Mouse (Mus musculus): ENCODE measurements around the gene Heatr4.
"Not testable (repeated sequence)": the region's sequence is repeated elsewhere in the genome, so short reads cannot be mapped to it uniquely, and the experiment has no call there.

Gene Heatr4

DNA sequence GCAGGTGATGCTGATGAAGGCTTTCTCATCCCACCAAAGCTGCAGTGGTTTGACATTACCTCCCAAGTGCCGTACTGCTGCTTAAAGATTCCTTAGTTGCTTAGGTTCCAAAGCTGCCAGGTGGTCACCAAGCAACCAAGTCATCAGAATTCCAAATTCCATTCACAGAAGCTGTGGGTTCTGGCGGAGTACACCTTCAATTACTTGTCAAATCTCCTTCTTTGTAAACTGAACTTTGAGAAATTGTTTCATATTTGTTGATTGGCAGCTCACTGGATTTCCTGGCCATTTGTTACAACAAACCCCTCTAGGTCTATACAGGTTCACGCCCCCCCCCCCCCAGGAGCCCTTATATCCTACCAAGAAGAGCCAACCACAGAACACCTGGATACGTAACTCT, at the start of gene Heatr4:
TSS of gene Heatr4 (minus strand) at position 101 of the 400 bp plus-strand sequence.
- no peak for DNase-seq

DNA sequence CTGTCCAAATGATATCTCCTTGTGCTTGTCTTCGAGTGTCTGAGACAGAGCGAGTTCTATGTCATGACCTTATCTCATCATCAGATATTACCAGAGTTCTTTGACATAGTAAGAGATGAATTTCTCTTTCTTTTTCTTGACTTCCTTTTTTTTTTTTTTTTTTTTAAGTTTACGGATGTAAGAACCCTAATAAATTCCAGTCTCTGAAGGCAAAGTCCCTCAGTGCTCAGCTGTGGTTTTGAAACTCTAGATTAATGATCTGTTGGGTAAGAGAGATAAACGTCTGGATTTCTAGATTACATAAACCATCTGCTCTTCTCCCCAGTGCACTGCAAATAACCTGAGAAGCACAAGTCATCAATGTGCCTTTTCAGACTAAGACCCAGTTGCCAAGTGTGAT, 49.5 kb upstream of the Heatr4 start:
- DNase-seq: no peak

DNA sequence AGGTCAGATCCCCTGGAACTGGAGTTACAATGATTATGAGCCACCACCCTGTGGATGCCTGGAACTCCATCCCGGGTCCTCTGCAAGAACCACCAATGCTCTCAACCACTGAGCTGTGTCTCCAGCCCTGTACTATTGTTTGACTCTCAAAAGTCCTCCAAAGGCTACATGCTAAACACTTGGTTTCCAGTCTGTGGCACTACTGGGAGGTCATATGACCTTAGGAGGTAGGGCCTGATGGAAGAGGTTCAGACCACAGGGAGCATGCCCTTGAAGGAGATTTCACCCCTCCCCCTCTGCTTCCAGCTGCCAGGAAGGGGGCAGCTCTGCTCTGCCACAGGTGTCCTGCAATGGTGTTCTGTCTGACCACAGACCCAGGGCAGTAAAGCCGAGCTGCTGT, 48.6 kb upstream of the Heatr4 start:
- DNase-seq: not testable (repeated sequence)

DNA sequence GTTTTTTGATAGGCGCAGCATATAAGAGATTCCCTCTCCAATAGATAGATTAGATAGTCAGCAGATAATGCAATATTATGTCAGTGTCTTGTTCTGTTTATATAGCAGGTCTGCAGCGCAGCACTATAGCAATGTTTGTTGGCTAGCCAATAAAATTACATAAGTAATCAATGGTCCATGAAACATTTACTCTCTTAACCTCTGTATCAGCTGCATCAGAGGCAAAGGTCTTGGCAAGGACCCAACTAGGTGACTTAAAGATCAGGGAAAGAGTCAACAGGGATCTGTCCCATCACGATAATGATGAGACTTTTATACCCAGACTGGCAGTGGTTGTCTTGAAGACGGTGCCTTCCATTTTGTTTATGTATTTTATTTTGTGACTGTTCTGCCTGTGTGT, 48.2 kb upstream of the Heatr4 start:
- DNase-seq: no peak

DNA sequence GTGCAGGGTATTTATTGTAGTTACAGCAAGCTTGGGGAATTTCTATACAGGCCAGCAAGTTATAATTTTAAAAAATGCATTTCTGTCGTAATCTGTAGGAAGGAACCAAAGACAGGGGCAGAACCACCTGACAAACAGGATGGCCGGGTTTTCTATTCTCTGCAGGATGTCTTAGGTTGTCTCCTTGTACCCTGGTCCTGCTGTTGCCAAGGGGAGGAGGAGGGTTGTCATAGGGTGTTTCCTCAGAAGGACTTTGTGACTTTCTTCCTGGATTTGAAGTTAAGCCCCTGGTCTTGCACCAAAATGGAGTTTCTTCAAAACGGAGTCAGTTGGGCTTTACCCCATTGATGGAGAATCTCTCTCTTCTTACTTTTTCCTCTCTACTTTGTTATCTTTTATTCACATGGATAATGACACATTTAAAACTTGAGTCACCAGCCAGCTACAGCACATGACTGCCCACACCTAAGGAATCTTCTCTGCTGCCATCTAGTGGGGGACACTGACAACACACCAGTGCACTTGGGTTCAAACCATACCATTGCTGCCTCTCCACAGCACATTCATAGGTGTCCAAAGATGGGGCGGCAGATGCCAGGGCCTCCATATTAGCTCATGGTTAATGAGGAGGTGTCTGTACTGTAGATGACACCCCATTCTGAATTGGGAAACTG, 46.1 kb upstream of the Heatr4 start:
- peak; percentile 63 for DNase-seq

DNA sequence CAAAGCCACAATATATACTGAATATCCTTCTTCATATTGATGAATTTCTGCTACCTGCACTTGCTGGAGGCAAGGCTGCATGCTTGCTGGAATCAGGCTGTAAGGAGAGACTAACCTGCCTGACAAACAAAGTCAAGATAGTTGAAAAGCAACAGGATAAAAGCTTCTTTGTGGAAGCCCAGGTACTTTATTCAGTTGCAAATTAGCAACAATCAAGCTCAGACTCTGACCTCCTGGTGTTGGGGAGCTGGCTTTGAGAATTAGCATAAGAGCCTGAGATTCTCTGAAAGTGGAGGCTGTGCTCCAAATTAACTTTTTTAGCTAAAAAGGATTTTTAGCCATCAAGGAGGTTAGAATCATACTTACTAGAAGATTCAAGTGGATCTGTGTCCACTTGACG, 44.4 kb upstream of the Heatr4 start:
- DNase-seq: not testable (repeated sequence)

DNA sequence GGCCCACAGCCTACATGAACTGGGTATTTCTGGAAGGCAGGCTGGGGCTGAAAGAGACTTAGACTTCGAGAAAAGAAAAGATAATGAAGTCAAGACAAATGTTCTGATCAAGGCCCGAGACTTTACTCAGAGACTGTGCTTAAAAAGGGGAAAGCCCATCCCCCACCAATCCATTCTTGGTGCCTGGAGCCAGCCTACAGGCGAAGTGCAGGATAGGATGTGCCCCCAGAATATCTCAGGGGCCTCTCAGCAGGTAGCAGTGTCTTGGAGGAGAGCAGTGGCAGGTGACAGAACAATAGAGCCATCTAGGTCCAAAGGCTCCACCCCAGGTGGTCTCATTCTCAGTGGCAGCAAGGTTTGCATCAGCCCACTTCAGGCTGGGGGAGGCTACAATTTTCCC, 43.7 kb upstream of the Heatr4 start:
- not testable (repeated sequence) for DNase-seq

DNA sequence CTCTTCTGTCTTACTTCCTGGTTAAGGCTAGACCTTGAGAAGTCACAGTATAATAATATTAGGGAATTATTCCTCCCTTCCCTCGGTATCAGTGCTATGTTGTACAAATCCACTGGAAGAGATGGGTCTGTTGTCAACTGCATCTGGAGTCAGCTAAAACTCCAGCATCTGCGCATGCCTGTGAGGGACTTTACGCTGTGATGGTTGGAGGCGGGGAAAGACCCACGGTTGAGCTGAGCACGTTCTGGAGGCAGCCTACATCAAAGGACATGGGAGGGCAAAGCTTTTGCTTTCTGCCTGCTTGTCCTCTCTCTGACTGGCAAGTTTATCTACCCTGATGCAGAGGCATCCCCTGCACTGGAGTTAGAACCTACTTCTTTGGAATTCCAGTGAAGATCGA, 41.2 kb upstream of the Heatr4 start:
- no peak for DNase-seq

DNA sequence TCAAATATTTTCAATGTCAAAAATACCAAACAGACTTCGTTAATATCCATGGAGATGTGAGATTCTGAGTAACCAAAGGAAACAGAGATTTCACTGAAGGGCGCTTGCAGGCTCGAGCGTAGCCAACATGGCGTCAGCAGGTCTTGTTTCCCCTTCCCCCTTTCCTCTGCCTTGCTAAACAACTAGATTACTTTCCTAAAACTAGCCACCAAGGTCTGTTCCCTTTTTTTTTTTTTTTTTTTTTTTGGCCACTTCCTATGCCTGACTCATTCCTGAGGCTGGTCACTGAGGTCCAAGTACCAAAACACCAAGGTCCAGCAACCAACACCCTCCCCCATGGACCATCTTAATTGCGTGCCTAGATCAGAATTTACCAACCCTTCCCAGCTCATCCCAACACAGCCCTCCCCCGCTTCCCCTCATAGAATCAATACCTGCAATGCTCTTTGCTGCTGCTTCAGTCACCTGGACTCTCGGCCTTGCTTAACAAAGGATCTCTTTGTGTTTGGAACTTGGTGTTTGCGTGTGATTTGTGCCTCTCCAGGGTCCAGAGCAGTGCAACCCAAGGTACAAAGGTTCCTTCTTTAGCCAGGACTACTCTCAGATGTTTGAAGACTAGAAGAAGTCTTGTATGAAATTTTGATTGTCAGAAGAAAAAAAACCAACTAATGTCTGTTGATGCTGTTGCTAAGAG, 38.5 kb upstream of the Heatr4 start:
- DNase-seq: no peak

DNA sequence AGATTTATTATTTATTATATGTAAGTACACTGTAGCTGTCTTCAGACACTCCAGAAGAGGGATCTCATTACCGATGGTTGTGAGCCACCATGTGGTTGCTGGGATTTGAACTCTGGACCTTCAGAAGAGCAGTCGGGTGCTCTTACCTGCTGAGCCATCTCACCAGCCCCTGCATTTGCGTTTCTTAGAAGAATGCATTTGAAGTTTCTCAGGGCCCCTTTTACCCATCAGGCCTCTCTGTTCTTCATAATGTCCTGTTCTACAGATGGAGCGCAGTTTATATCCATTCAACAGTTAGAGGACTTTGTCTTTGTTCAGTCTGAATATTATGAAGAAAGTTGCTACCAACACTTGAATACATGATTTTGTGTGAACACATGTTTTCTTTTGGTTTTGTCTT, 37.6 kb upstream of the Heatr4 start:
- DNase-seq: not testable (repeated sequence)

DNA sequence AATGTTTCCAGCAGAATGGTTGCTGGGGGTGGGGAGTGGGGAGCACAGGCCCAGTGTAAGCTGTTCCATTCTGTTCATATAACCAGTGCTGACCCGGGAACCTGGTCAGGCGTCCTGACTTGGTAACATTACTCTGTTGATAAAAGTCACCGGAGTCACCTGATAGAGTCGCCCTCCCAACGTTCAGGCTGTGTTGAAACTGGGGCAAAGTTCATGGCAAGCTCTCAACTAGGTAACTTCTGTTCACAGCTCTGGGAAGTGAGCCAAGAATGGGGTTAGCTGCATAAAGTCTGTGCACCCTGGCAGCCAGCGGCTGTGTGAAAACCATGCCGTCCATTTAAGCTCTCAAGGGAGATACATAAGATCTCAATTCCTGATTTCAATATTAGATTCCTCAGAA, 35.9 kb upstream of the Heatr4 start:
- DNase-seq: not testable (repeated sequence)

DNA sequence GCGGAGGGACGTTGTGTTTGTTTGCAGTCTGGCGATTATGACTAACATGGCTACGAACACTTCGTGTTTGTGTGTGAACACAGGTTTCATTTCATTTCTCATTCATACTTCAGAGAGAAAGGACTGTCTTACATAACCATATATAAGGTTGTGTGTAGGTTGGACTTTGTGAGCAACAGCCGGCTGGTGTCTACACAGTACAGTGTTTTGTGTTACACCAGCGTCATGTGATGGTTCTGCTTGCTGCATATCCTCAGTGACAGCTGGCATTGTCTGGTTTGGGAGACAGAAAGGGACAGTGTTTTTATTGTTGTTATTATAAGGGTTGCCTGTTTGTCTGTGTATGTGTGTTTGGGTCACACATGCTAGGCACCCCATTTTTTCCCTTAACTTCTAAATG, 29.0 kb upstream of the Heatr4 start:
- no peak for DNase-seq

DNA sequence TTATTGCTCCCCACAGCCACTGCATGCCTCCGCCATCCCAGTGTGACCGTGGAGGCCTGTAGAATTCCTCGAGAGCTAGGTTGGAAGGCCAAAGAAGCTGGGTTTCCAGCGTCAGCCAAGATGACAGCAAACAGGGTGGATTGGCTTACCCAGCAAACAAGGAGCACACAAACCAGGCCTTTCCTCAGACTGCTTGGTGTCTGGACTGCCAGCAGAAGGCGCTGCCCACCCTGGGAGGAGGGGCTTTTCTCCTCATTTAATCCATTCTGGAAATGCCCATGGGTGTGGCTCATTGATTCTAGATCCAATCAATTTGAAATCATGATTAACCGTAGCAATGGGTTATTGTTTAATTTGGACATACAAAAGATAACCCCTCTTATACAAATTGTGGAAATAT, 28.5 kb upstream of the Heatr4 start:
- no peak for DNase-seq

DNA sequence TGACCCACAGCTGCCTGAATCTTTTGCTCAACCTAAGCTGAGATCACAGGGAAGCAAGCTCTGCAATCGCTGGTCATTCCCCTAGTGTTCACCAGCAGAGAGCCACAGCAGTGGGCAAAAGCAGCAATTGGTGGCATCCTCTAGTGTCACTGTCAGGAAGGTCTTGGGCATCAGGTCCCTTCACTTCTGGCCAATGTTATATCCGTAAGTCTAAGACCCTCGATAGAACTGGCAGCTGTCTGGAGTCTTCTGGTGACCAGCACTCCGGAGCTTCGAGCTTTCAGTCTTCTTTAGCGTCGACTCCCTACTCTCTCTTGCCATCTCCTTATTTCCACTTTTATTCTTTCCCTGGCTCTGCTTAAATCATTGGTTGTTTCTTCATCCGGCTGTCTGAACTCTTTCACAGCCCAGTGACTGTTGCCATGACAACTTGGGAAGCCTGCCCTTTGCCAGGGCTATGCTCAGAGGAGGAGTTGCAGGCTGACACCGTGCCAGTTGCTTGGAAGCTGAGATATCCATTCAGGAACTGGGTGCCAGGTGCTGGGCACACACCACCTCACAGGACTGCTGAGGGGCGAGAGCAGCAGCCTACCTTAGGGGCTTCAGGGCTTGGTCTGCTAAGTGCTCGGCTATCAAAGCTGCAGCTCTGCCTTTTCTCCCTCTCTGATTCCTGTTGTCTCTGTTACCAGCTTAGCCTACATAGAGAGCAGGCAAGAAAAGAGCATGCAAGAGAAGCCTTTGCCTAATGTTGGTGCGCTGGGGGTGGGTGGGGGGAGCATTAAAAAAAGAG, 26.8 kb upstream of the Heatr4 start:
- peak; percentile 77 for DNase-seq

DNA sequence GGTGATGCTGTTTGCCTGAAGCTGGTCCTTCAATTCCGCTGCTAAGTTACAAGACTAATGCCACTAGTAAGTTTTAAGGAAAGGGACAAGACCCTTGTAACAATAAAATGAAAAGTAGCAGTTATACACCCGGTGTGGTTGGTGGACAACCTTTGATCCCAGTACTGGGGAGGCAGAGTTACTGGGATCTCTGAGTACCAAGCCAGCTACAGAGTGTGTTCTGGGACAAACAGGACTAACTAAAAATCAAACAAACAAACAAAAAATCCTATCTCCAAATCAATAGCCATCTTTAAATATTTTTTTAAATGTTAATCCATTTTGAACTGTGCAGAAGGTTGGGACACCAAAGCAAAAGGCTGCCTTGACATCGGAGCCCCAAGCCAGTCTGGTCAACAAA, 25.5 kb upstream of the Heatr4 start:
- DNase-seq: no peak

DNA sequence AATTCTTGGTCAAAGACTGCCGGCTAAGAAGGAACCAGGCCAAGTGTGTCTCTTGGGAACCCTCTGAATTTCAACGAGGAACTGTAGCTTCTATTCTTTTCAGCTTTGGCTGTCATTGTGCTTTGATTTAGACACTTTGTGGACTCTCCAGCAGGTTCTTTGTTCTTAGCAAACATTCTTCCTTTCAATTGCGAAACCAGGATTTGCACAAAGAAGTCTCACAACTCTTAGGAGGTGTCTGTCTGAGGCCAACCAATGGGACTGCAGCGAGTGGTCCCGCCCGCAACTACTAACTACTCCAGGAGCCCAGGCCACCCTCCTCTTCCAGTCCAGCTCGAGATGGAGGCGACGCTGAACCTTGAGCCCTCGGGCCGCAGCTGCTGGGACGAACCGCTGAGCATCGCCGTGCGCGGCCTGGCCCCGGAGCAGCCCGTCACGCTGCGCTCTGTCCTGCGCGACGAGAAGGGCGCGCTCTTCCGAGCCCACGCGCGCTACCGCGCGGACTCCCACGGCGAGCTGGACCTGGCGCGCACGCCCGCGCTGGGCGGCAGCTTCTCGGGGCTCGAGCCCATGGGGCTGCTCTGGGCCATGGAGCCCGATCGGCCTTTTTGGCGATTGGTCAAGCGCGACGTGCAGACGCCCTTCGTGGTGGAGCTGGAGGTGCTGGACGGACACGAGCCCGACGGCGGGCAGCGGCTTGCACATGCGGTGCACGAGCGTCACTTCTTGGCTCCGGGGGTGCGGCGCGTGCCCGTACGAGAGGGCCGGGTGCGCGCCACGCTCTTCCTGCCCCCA, 24.7 kb upstream of the Heatr4 start, which contains the start of gene Acot1:
TSS of gene Acot1 (plus strand) at position 320 of the 795 bp plus-strand sequence.
- peak; percentile 41 for DNase-seq

DNA sequence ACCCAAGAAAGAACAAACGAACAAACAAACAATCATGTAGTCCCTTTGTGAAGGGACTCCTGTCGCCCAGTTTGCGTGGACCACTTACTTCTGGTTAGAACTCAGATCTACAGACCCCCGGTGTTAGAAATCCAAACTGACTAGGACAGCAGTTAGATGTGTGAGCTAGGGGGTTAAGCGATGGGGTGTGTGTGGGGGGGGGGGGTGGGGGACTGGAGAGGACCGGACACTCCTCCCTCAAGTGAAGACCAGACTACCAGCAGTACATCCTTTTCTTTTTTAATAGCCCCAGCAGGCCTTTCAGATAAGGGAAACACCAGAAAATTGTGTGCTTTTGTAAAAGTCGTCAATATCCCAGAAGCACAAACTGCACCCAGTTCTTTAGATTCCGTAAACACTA, 24.1 kb upstream of the Heatr4 start:
- no peak for DNase-seq

DNA sequence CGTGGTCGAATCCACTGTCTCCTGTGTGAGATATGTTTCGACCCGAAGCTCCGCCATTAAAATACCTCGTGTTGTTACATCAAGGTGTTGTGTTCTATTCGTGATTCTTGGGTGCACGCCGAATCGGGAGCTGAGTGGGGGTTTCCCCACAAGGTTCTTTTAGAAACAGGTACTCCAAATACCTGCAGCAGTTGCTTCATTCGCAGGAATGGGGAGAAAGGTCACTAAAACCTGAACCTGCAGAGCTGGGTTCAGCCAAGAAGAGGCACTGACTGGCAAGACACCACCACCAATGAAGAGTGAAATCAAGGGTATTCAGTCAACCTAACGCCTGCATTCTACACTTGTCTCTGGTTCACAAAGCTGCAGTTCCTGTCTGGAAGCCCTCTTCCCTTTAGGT, 23.6 kb upstream of the Heatr4 start:
- no peak for DNase-seq

DNA sequence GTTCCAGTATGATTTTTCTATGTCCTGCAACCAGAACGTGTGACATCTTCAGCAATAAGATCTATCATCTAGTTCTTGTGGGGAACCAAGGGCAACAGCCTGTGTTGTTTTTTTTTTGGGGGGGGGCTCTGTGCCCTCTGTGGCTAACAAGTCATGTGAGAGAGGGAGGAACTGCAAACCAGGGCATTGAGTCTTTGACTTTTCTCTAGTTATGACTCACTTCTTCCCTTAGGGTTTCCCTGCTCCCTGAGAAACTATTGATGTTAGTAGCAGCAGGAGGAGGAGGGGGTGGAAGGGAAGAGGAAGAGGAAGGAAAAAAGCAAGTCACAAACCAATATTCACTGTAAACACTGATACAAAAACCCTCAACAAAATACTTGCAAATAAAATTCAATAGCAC, 19.2 kb upstream of the Heatr4 start:
- DNase-seq: no peak

DNA sequence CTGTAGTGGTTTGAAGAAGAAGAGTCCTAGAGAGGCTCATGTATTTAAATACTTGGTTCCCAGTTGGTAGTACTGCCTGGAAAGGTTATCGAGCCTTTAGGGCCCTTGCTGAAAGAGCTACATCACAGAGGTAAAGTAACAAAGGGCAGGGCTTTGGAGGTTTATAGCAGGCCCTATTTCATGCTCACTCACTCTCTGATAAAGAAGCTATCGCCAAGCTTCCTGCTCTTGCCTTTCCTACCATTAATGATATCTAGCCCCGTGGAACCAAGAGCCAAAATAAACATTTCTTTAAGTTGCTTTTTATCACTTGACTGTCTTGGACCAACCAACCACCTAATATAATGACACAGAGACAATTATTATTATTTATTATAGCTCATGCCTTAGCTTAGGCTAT, 15.8 kb upstream of the Heatr4 start:
- no peak for DNase-seq

DNA sequence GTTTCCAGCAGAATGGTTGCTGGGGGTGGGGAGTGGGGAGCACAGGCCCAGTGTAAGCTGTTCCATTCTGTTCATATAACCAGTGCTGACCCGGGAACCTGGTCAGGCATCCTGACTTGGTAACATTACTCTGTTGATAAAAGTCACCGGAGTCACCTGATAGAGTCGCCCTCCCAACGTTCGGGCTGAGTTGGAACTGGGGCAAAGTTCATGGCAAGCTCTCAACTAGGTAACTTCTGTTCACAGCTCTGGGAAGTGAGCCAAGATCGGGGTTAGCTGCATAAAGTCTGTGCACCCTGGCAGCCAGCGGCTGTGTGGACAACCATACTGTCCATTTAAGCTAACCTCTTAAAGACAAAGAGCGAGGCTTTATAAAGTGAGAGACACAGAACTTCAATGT, 14.6 kb upstream of the Heatr4 start:
- DNase-seq: not testable (repeated sequence)

DNA sequence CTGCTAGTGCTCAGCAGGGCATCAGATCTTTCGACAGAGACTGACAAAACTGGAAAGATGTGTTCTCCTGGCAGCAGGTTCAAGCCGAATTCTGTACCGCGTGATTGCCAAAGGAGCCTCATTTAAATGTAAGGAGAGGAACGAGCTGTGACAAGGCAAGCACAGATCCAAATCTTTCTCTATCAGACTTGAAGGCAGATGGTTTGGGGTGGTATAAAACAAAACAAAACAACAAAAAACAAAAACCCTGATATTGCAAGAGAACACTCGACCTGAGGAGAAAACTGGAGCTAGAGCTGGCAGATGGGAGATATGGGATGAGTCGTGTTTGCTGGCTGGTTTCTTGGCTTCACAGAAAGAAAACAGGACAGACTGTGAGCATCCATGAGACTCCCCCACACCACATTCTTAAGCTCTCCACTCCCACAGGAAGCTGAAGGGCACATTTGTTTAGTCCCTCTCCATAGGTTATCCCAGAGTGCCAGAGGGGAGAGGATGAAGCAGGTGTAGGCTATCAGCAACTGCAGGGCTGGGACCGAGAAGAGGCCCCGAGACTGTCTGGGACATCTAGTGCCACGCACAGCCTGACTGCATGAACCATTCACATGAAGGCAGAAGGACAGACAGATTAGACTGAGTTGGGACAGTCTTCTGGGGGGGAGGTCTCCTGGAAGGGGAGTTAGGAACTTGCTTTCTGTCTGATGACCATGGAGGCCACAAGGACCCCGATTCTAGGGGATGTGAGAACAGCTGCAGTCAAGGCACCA, 13.9 kb upstream of the Heatr4 start:
- no peak for DNase-seq

Data from cerebellum, adult 11-12 months (tissue).